Mouse (Mus musculus): ENCODE data around the gene Gstp2.
"Not testable (repeated sequence)": the region's sequence is repeated elsewhere in the genome, so short reads cannot be mapped to it uniquely, and the experiment has no call there.

DNA sequence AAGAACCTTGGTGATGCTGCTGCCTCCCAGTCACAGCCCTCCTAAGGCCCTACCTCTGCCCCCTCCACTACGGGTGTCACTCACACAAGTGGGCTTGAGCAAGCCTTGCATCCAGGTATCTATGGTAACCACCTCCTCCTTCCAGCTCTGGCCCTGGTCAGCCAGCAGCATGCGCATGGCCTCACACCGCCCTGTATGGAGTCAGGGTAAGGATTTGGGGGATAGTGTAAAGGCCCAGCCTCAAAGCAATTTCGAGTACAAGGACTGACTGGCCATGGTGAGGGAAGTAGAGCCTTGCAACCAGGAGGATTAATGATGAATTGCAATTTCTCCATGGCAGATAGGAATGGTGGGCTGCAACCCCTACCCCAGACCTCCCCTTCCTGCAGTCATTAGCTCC lies 4.3 kb downstream of the Gstp2 start:
- not testable (repeated sequence) for TF ChIP-seq POLR2A (IDR thresholded peaks at IDR 0.05; ENCODE audit: borderline replicate concordance, extremely low read depth, low read depth, low read length); CTCF (IDR thresholded peaks at IDR 0.05; ENCODE audit: insufficient read depth, low read length)
